Mouse (Mus musculus) heart, postnatal 0 days (tissue): ENCODE data around the gene Fcer2a.

Experiments
- CTCF ChIP-seq: IDR thresholded peaks from 2 replicates; pipeline ENCODE4 v1.5.1; 2016; ENCODE audit warnings: antibody characterized with exemption, control low read depth, low read depth
- EP300 ChIP-seq: IDR thresholded peaks from 2 replicates; pipeline ENCODE4 v1.6.1; 2016; ENCODE audit warnings: antibody characterized with exemption, low read depth

GRCm38 (mm10) chr8:3648268-3648667 is 45.7 kb downstream of the Fcer2a start:
- TF ChIP-seq CTCF (no peak), EP300 (no peak)
